Mouse (Mus musculus) liver, adult 2 months (tissue): ENCODE results near the gene Xylt2. TPM values are rescaled to one million over a fixed set of nuclear protein-coding genes. Genes with fewer than 3 reads are reported as not detected.

Source experiments
- DNase-seq: peaks from one replicate; pipeline ENCODE4 v3.0.0-alpha.2; 2011; ENCODE audit warnings: low read depth, low spot score; ENCODE audit errors: extremely low read depth
- H3K27ac ChIP-seq: fragments of 200-500 bp; replicated peaks from 2 replicates; pipeline ENCODE4 v1.5.1; 2012; ENCODE audit warnings: low read depth, mild to moderate bottlenecking, control low read depth, inconsistent platforms, low read length; ENCODE audit not compliant: insufficient read depth
- H3K27me3 ChIP-seq: fragments of 200-500 bp; 2 replicates; pipeline ENCODE4 v1.6.1; 2012; ENCODE audit warnings: mild to moderate bottlenecking, moderate library complexity, low read length, inconsistent platforms; ENCODE audit not compliant: control insufficient read depth, insufficient read depth
- H3K36me3 ChIP-seq: fragments of 200-500 bp; 2 replicates; pipeline ENCODE4 v1.6.1; 2012; ENCODE audit warnings: low read length, inconsistent platforms; ENCODE audit not compliant: control insufficient read depth, insufficient read depth
- H3K4me1 ChIP-seq: fragments of 200-500 bp; 2 replicates; pipeline ENCODE4 v1.6.1; 2011; ENCODE audit warnings: low read length; ENCODE audit not compliant: control insufficient read depth, insufficient read depth
- H3K4me3 ChIP-seq: fragments of 200-500 bp; 2 replicates; pipeline ENCODE4 v1.5.1; 2011; ENCODE audit warnings: low read depth, mild to moderate bottlenecking, control low read depth, low read length, moderate library complexity; ENCODE audit not compliant: insufficient read depth
- H3K79me2 ChIP-seq: fragments of 200-500 bp; 2 replicates; pipeline ENCODE4 v1.6.1; 2012; ENCODE audit warnings: inconsistent platforms, mild to moderate bottlenecking, low read length, moderate library complexity; ENCODE audit not compliant: control insufficient read depth, insufficient read depth
- H3K9ac ChIP-seq: fragments of 200-500 bp; 2 replicates; pipeline ENCODE4 v1.6.1; 2012; ENCODE audit warnings: low read depth, mild to moderate bottlenecking, control low read depth, inconsistent platforms, low read length
- CTCF ChIP-seq: fragments of 200-500 bp; IDR thresholded peaks from 2 replicates; pipeline ENCODE4 v1.5.1; 2011; ENCODE audit warnings: low read depth, low read length, control low read depth
- POLR2A ChIP-seq: fragments of 200-500 bp; IDR thresholded peaks from 2 replicates; pipeline ENCODE4 v1.6.1; 2011; ENCODE audit warnings: low read length, control low read depth; ENCODE audit not compliant: insufficient read depth; ENCODE audit errors: extremely low read depth
- WGBS: fragments of 180-500 bp; shearing (Covaris S2); methylation state at CpG from one replicate; pipeline ENCODE4 v1.1.7; 2018; 5-methylcytosine and 5-hydroxymethylcytosine counted together
- polyA plus RNA-seq: library from polyadenylated mRNA; depleted of rRNA; stranded (reverse); fragments of >200 nt; gene quantifications from 2 replicates; pipeline ENCODE4 v1.2.3, GENCODE M21; 2012
- total RNA-seq: library from RNA; depleted of rRNA; stranded (reverse); fragments of >200 nt; gene quantifications from 2 replicates; pipeline ENCODE4 v1.2.3, GENCODE M21; 2014

Gene Xylt2
- total and polyA plus RNA-seq, 2 experiments, result 11.4 to 19.7 TPM

GRCm38 (mm10) chr11:94675446-94675845 is 1.9 kb downstream of the Xylt2 start:
- TF ChIP-seq CTCF (no peak), POLR2A (no peak)
- no peaks in the 10 kb centered on the region for H3K36me3 ChIP-seq
- H3K9ac ChIP-seq, result no peak overlapping the region
- H3K79me2 ChIP-seq, result peaks cover 13% of the 10 kb centered on the region; the same call in 1 of the 2 replicates
- H3K4me1 ChIP-seq, result peaks cover 7% of the 10 kb centered on the region
- 74% methylated on average over 5 of the region's 5 CpGs for WGBS
- DNase-seq, result peak; percentile 22
- no peak overlapping the region for H3K27ac ChIP-seq
- no peak overlapping the region for H3K4me3 ChIP-seq
- no peaks in the 10 kb centered on the region for H3K27me3 ChIP-seq

DNA sequence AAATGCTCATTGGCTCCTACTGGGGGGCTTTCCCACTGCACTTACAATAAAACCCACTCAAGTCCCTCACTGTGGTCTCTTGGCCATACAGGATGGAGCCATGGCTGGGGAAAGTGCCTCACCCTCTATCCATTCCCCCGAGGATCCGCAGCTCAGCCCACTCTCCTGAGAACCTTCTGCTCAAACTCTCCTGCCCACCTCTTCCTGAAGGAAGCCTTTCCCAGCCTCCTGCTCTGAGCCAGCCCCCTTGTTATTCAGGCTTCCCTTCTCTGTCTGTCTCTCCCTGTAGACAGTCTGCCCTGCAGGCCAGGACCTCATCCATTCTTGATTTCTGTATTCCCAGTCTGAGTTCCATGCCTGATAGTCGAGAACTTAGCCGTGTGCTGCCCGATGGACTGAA is 2.3 kb downstream of the Xylt2 start:
- H3K9ac ChIP-seq, result no peak overlapping the region
- WGBS, result 90% methylated on average over 5 of the region's 5 CpGs
- no peak overlapping the region for H3K4me3 ChIP-seq
- no peaks in the 10 kb centered on the region for H3K27me3 ChIP-seq
- TF ChIP-seq CTCF, result no peak
- TF ChIP-seq POLR2A, result no peak
- peaks cover 13% of the 10 kb centered on the region; the same call in 1 of the 2 replicates for H3K79me2 ChIP-seq
- H3K36me3 ChIP-seq, result no peaks in the 10 kb centered on the region
- no peak overlapping the region for H3K27ac ChIP-seq
- H3K4me1 ChIP-seq, result peaks cover 7% of the 10 kb centered on the region
- no peak for DNase-seq

DNA sequence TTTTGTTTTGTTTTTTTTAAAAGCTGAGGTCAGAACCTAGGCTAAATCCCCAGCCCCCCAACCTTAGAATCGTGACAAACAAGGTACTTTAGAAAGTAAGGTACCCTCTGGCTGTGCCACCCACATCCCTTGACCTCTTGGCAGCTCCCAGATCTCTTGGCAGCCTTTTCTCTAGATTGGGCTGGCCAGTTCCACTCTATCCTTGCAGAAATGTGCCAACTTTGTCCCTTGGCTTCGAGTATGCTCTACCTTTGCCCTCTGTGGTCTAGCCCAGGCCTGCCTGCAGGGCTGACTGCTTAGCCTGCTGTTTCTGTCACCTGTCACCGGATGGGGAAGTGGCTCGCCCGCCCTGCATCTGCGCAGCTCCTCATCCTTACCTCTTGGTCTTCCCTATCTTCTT is 12.0 kb downstream of the Xylt2 start:
- peak; percentile 96 for DNase-seq
- Histone ChIP-seq H3K79me2 (no peaks in the 10 kb centered on the region), H3K4me3 (no peak overlapping the region), H3K27ac (peak overlapping the region; percentile 41), H3K4me1 (peaks cover 15% of the 10 kb centered on the region), H3K9ac (no peak overlapping the region), H3K27me3 (no peaks in the 10 kb centered on the region), H3K36me3 (no peaks in the 10 kb centered on the region; the same call in 1 of the 2 replicates)
- WGBS, result 28% methylated on average over 6 of the region's 6 CpGs
- TF ChIP-seq CTCF (no peak), POLR2A (no peak)

GRCm38 (mm10) chr11:94661344-94661743 is 16.0 kb downstream of the Xylt2 start:
- H3K79me2 ChIP-seq, result no peaks in the 10 kb centered on the region

GRCm38 (mm10) chr11:94653663-94654436 is 23.5 kb downstream of the Xylt2 start, which contains the start of the genes Mrpl27 and Eme1:
TSS of gene Mrpl27 (plus strand) at chr11:94653767.
TSS of gene Eme1 (minus strand) at chr11:94653964.
- H3K79me2 ChIP-seq, result no peaks in the 10 kb centered on the region; the same call in 1 of the 2 replicates
- H3K4me3 ChIP-seq, result peak within 1 kb of the TSS; percentile 60
- peak; percentile 72 for DNase-seq
- peaks cover 2% of the 10 kb centered on the region; the same call in 1 of the 2 replicates for H3K4me1 ChIP-seq
- peaks cover 2% of the 10 kb centered on the region; the same call in 1 of the 2 replicates for H3K36me3 ChIP-seq
- WGBS, result under 1% methylated on average over 32 of the region's 32 CpGs
- no peaks in the 10 kb centered on the region for H3K27me3 ChIP-seq
- peak within 1 kb of the TSS; percentile 81 for H3K9ac ChIP-seq
- H3K27ac ChIP-seq, result peak within 1 kb of the TSS; percentile 75
- no peak for TF ChIP-seq CTCF
- TF ChIP-seq POLR2A, result peak; percentile 31; the same call in 1 of the 2 replicates

More at GRCm38 (mm10) chr11:94661344-94661743, 16.0 kb downstream of the Xylt2 start:
- Histone ChIP-seq H3K4me1 (peaks cover 15% of the 10 kb centered on the region), H3K27me3 (no peaks in the 10 kb centered on the region), H3K9ac (no peak overlapping the region), H3K4me3 (no peak overlapping the region), H3K36me3 (peaks cover 4% of the 10 kb centered on the region; the same call in 1 of the 2 replicates), H3K27ac (0 out of 2 replicates have a peak overlapping the region, but pooled peaks have one; percentile 1)
- whole genome bisulfite sequencing, result 46% methylated on average over 1 of the region's 1 CpGs
- no peak for TF ChIP-seq CTCF
- DNase-seq, result peak; percentile 71
